Mouse (Mus musculus) midbrain, embryonic 14.5 days (tissue): ENCODE measurements at regions not wholly inside any gene's neighbourhood (a gene's known extent, or its start where the extent isn't known, plus 50 kb on each side); places are given as distances from the start of the nearest gene placed in this dataset.

Experiments used
- ATAC-seq: fragments of 200-750 bp; cut with Nextera tagmentation; 2 replicates; pipeline ENCODE4 v1.8.0; 2017; ENCODE audit warnings: moderate number of reproducible peaks, moderate library complexity; ENCODE audit not compliant: low FRiP score, low TSS enrichment
- DNase-seq: peaks from one replicate; pipeline ENCODE4 v3.0.0-alpha.2; 2015
- H3K27ac ChIP-seq: fragments of 300-500 bp; sonication (generic); replicated peaks from 2 replicates; pipeline ENCODE4 v1.5.1; 2014; ENCODE audit warnings: mild to moderate bottlenecking, low read depth, low read length, moderate library complexity
- H3K27me3 ChIP-seq: fragments of 300-500 bp; sonication (generic); 2 replicates; pipeline ENCODE4 v1.6.1; 2014; ENCODE audit warnings: low read length, control low read depth, mixed read lengths; ENCODE audit not compliant: control insufficient read depth, insufficient read depth
- H3K36me3 ChIP-seq: fragments of 300-500 bp; sonication (generic); 2 replicates; pipeline ENCODE4 v1.6.1; 2014; ENCODE audit warnings: low read length, control low read depth; ENCODE audit not compliant: control insufficient read depth, insufficient read depth
- H3K4me1 ChIP-seq: fragments of 300-500 bp; sonication (generic); 2 replicates; pipeline ENCODE4 v1.6.1; 2014; ENCODE audit warnings: mild to moderate bottlenecking, antibody characterized with exemption, low read length, control low read depth; ENCODE audit not compliant: control insufficient read depth, insufficient read depth
- H3K4me2 ChIP-seq: fragments of 300-500 bp; sonication (generic); 2 replicates; pipeline ENCODE4 v1.6.1; 2014; ENCODE audit warnings: mild to moderate bottlenecking, low read length, moderate library complexity
- H3K4me3 ChIP-seq: fragments of 300-500 bp; sonication (generic); replicated peaks from 2 replicates; pipeline ENCODE4 v1.5.1; 2014; ENCODE audit warnings: low read depth, low read length
- H3K9ac ChIP-seq: fragments of 300-500 bp; sonication (generic); replicated peaks from 2 replicates; pipeline ENCODE4 v1.6.1; 2014; ENCODE audit warnings: mild to moderate bottlenecking, low read length, moderate library complexity
- H3K9me3 ChIP-seq: fragments of 300-500 bp; sonication (generic); 2 replicates; pipeline ENCODE4 v1.6.1; 2016; ENCODE audit warnings: low read length, control low read depth, mixed read lengths; ENCODE audit not compliant: control insufficient read depth
- WGBS: fragments of 180-500 bp; shearing (Covaris S2); extraction: QIAGEN DNeasy Blood & Tissue Kit; methylation state at CpG from one replicate; pipeline ENCODE4 v1.1.7; 2014; 5-methylcytosine and 5-hydroxymethylcytosine counted together

DNA sequence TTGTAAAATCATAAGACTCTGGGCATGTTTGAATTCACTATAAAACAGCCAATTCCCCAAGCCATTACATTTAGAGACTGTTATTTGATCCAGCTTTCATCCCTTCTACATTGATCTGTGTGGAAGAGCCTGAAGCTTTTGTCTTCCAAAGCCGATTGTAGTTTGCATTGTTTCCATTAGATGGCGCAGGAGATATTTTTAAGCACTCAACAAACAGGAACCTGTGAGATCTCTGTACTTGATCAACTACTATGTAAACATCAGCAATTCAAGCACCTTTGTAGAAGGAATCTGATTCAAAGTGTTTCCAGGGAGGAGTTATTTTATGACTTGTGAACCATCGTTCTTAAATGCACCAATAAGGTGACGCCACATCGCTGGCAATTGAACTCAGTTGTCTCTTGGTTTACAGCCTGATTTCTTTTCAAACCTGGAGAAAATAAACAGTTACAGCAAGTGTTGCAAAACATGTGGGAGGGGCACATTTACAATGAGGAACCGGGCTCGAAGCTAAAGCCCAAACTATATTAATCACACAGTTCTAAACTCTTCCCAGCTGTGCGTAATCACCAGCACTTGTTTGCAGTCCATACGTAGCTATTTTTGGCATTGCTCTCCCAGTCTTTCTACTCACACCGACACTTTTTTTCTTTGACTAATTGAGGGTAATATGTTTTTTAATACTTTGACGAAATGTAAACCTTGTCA lies 812.0 kb upstream of the Acvr2a start:
- Histone ChIP-seq H3K4me1 (no peaks in the 10 kb centered on the region), H3K4me3 (no peak overlapping the region), H3K27me3 (no peaks in the 10 kb centered on the region), H3K9ac (no peak overlapping the region), H3K36me3 (no peaks in the 10 kb centered on the region), H3K4me2 (no peak overlapping the region), H3K27ac (no peak overlapping the region), H3K9me3 (no peaks in the 10 kb centered on the region)
- WGBS: 63% methylated on average over 11 of the region's 11 CpGs
- ATAC-seq (peak; percentile 55; the same call in 1 of the 2 replicates), DNase-seq (peak; percentile 92)

GRCm38 (mm10) chr2:48010308-48010707 lies 803.6 kb upstream of the Acvr2a start:
- no peak for ATAC-seq
- 89% methylated on average over 2 of the region's 2 CpGs for WGBS
- Histone ChIP-seq H3K4me1 (no peaks in the 10 kb centered on the region), H3K4me2 (no peak overlapping the region), H3K9me3 (no peaks in the 10 kb centered on the region), H3K27ac (no peak overlapping the region), H3K4me3 (no peak overlapping the region), H3K27me3 (no peaks in the 10 kb centered on the region), H3K9ac (no peak overlapping the region), H3K36me3 (no peaks in the 10 kb centered on the region)
- DNase-seq: no peak

GRCm38 (mm10) chr2:48027559-48027958 lies 786.4 kb upstream of the Acvr2a start:
- no peak overlapping the region for H3K27ac ChIP-seq
- 77% methylated on average over 7 of the region's 7 CpGs for WGBS
- H3K9ac ChIP-seq: no peak overlapping the region
- H3K4me3 ChIP-seq: no peak overlapping the region
- H3K27me3 ChIP-seq: no peaks in the 10 kb centered on the region
- DNase-seq (peak; percentile 3), ATAC-seq (no peak)
- H3K4me1 ChIP-seq: no peaks in the 10 kb centered on the region
- no peak overlapping the region for H3K4me2 ChIP-seq
- H3K36me3 ChIP-seq: no peaks in the 10 kb centered on the region
- H3K9me3 ChIP-seq: no peaks in the 10 kb centered on the region

GRCm38 (mm10) chr2:48061375-48061774 lies 752.5 kb upstream of the Acvr2a start:
- Histone ChIP-seq H3K4me3 (no peak overlapping the region), H3K27ac (no peak overlapping the region), H3K36me3 (no peaks in the 10 kb centered on the region), H3K9me3 (no peaks in the 10 kb centered on the region), H3K27me3 (no peaks in the 10 kb centered on the region), H3K9ac (no peak overlapping the region), H3K4me1 (no peaks in the 10 kb centered on the region), H3K4me2 (no peak overlapping the region)
- ATAC-seq (no peak), DNase-seq (no peak)
- 64% methylated on average over 1 of the region's 1 CpGs for WGBS

- Histone ChIP-seq H3K4me2 (no peak overlapping the region), H3K9ac (no peak overlapping the region), H3K4me3 (no peak overlapping the region), H3K9me3 (no peaks in the 10 kb centered on the region), H3K4me1 (no peaks in the 10 kb centered on the region), H3K27ac (no peak overlapping the region), H3K27me3 (no peaks in the 10 kb centered on the region), H3K36me3 (no peaks in the 10 kb centered on the region)
- ATAC-seq: no peak
- no peak for DNase-seq
- WGBS: 82% methylated on average over 9 of the region's 9 CpGs
Observed at GRCm38 (mm10) chr2:48063436-48063835, 750.5 kb upstream of the Acvr2a start.

DNA sequence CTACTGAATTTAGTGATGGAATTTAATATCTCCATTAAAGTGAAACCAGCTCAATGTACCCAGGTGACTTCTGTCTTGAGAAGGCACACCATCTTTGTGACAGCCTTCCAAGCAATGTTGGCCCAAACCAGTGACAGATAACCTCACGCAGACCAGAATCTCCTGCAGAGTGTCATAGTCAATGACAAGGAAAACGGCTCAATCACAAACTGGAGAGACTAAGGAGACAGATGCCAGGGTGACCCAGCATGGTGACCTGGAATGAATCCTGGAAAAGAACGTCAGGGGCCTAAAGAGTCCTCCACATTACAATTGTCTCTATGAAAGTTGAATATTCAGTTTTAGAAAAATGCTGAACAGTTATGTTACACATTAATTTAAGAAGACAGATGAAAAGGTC lies 748.7 kb upstream of the Acvr2a start:
- H3K27me3 ChIP-seq: no peaks in the 10 kb centered on the region
- H3K9me3 ChIP-seq: no peaks in the 10 kb centered on the region
- no peaks in the 10 kb centered on the region for H3K36me3 ChIP-seq
- H3K4me2 ChIP-seq: no peak overlapping the region
- H3K27ac ChIP-seq: no peak overlapping the region
- no peak for ATAC-seq
- no peak for DNase-seq
- H3K9ac ChIP-seq: no peak overlapping the region
- no peaks in the 10 kb centered on the region for H3K4me1 ChIP-seq
- H3K4me3 ChIP-seq: no peak overlapping the region
- 60% methylated on average over 3 of the region's 3 CpGs for WGBS

- no peak overlapping the region for H3K27ac ChIP-seq
- 41% methylated on average over 3 of the region's 3 CpGs for WGBS
- ATAC-seq: peak; percentile 40
Observed at GRCm38 (mm10) chr2:48082120-48082799, 731.6 kb upstream of the Acvr2a start.

DNA sequence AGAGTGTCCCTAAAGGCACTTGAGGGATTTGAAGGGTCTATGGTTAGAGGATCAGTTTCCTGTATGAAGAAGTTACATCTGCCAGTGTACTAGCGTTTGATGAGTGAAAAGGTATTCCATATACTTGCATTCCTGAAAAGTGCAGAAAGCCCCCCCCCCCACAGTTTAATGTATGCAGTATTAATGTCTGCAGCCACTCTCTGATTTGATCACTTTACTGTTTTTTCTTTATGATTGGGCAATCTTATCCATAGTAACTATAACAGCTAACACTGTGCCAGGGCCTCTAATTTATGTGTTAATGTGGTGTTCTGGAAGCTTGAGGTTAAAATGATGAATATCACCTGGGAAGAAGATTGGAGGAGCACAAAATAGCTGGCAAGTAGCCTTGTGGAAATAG lies 715.6 kb upstream of the Acvr2a start:
- Histone ChIP-seq H3K4me2 (no peak overlapping the region), H3K36me3 (no peaks in the 10 kb centered on the region), H3K9me3 (no peaks in the 10 kb centered on the region), H3K27ac (no peak overlapping the region), H3K4me3 (no peak overlapping the region), H3K4me1 (0 out of 2 replicates have a peak, but pooled peaks cover 6% of the 10 kb centered on the region), H3K9ac (no peak overlapping the region), H3K27me3 (no peaks in the 10 kb centered on the region)
- WGBS: 58% methylated on average over 1 of the region's 1 CpGs
- DNase-seq (no peak), ATAC-seq (no peak)

More at GRCm38 (mm10) chr2:48082120-48082799, 731.6 kb upstream of the Acvr2a start:
- H3K27me3 ChIP-seq: no peaks in the 10 kb centered on the region
- no peaks in the 10 kb centered on the region for H3K9me3 ChIP-seq
- H3K9ac ChIP-seq: no peak overlapping the region
- DNase-seq: no peak
- H3K4me3 ChIP-seq: no peak overlapping the region
- no peaks in the 10 kb centered on the region for H3K36me3 ChIP-seq
- no peak overlapping the region for H3K4me2 ChIP-seq
- no peaks in the 10 kb centered on the region for H3K4me1 ChIP-seq
